Mouse (Mus musculus): ENCODE measurements around the gene Zfyve28.

GRCm38 (mm10) chr5:34252307-34252966, 35.8 kb downstream of the Zfyve28 start:
- TF ChIP-seq POLR2A (IDR thresholded peaks at IDR 0.05; ENCODE audit: low read depth, low read length) (no peak), CTCF (conservative IDR thresholded peaks at IDR 0.05; ENCODE audit: insufficient read depth, insufficient read length, low read depth, low read length) (no peak)
